Comparison of ENCODE assay signal across 30 mouse cellular contexts in genomic region chr1:111852439-111852838, GRCm38 (mm10).
"Had no signal": no experiment of that assay in that cellular context is flagged by ENCODE, and none has a peak within 500 bp of the region (broad histone marks: within the 10 kb centered on the region; RNA-seq: fewer than 3 reads in every experiment).

No protein-coding gene starts in this region.

- H3K36me3 ChIP-seq: limb, embryonic 10.5 days; limb, embryonic 12.5 days; limb, embryonic 13.5 days; liver, embryonic 12.5 days; liver, embryonic 13.5 days; liver, embryonic 15.5 days; lung, embryonic 15.5 days; midbrain, embryonic 10.5 days; midbrain, embryonic 13.5 days; midbrain, embryonic 15.5 days had no signal

- H3K9ac ChIP-seq: limb, embryonic 12.5 days; limb, embryonic 13.5 days; limb, embryonic 15.5 days; liver, embryonic 12.5 days; liver, embryonic 13.5 days; liver, embryonic 14.5 days; liver, embryonic 15.5 days; liver, postnatal 0 days; lung, embryonic 14.5 days; lung, embryonic 15.5 days; midbrain, embryonic 13.5 days; midbrain, embryonic 15.5 days had no signal

- DNase-seq: left cerebral cortex, postnatal 4 days; liver; liver, embryonic 13.5 days; liver, postnatal 0 days; lung, adult 18-20 months; lung, adult 2 months; lung, embryonic 14.5 days; lung, postnatal 10 days; lung, postnatal 14 days; lung, postnatal 36 days; lung, postnatal 4 days had no signal

- H3K4me3 ChIP-seq: left cerebral cortex, adult 2 months; limb, embryonic 10.5 days; limb, embryonic 12.5 days; limb, embryonic 13.5 days; limb, embryonic 15.5 days; liver, embryonic 12.5 days; liver, embryonic 13.5 days; liver, embryonic 15.5 days; lung, embryonic 15.5 days; megakaryocyte, embryonic 14.5 days; midbrain, embryonic 10.5 days; midbrain, embryonic 13.5 days; midbrain, embryonic 15.5 days; myocyte had no signal

- H3K9me3 ChIP-seq: limb, embryonic 10.5 days; limb, embryonic 12.5 days; limb, embryonic 13.5 days; limb, embryonic 15.5 days; liver, embryonic 12.5 days; liver, embryonic 13.5 days; liver, embryonic 15.5 days; lung, embryonic 15.5 days; megakaryocyte, embryonic 14.5 days; midbrain, embryonic 10.5 days; midbrain, embryonic 13.5 days; midbrain, embryonic 15.5 days had no signal

- ATAC-seq: liver, embryonic 12.5 days; liver, postnatal 0 days; lung, postnatal 0 days; midbrain, embryonic 13.5 days; midbrain, embryonic 15.5 days; midbrain, embryonic 16.5 days had no signal

- H3K4me1 ChIP-seq: limb, embryonic 10.5 days; limb, embryonic 12.5 days; limb, embryonic 13.5 days; limb, embryonic 15.5 days; liver, embryonic 12.5 days; liver, embryonic 13.5 days; liver, embryonic 15.5 days; lung, embryonic 15.5 days; megakaryocyte, embryonic 14.5 days; midbrain, embryonic 10.5 days; midbrain, embryonic 13.5 days; midbrain, embryonic 15.5 days had no signal

- H3K27me3 ChIP-seq: limb, embryonic 12.5 days; limb, embryonic 13.5 days; limb, embryonic 15.5 days; liver, embryonic 12.5 days; liver, embryonic 13.5 days; liver, embryonic 15.5 days; lung, embryonic 15.5 days; megakaryocyte, embryonic 14.5 days; midbrain, embryonic 13.5 days; midbrain, embryonic 15.5 days had no signal

- H3K4me2 ChIP-seq: limb, embryonic 12.5 days; limb, embryonic 13.5 days; limb, embryonic 15.5 days; liver, embryonic 11.5 days; liver, embryonic 12.5 days; liver, embryonic 13.5 days; liver, embryonic 15.5 days; lung, embryonic 14.5 days; lung, embryonic 15.5 days; midbrain, embryonic 11.5 days; midbrain, embryonic 13.5 days; midbrain, embryonic 15.5 days had no signal

- H3K27ac ChIP-seq: left cerebral cortex, adult 2 months; limb, embryonic 10.5 days; limb, embryonic 12.5 days; limb, embryonic 13.5 days; limb, embryonic 15.5 days; liver, embryonic 12.5 days; liver, embryonic 13.5 days; liver, embryonic 14.5 days; liver, embryonic 15.5 days; lung, embryonic 15.5 days; macrophage; midbrain, embryonic 10.5 days; midbrain, embryonic 13.5 days; midbrain, embryonic 15.5 days had no signal
